Mouse (Mus musculus) megakaryocyte-erythroid progenitor cell, adult 5 weeks (primary cell): ENCODE data around the gene Shpk. TPM values are rescaled to one million over a fixed set of nuclear protein-coding genes. Genes with fewer than 3 reads are reported as not detected.

ENCODE experiments used
- polyA plus RNA-seq: library from polyadenylated mRNA; stranded (reverse); fragments of >175 nt; gene quantifications from 2 replicates; pipeline ENCODE4 v1.2.3, GENCODE M21; 2012

Gene Shpk
- 1.2 and 1.3 TPM in 2 replicates for polyA plus RNA-seq

DNA sequence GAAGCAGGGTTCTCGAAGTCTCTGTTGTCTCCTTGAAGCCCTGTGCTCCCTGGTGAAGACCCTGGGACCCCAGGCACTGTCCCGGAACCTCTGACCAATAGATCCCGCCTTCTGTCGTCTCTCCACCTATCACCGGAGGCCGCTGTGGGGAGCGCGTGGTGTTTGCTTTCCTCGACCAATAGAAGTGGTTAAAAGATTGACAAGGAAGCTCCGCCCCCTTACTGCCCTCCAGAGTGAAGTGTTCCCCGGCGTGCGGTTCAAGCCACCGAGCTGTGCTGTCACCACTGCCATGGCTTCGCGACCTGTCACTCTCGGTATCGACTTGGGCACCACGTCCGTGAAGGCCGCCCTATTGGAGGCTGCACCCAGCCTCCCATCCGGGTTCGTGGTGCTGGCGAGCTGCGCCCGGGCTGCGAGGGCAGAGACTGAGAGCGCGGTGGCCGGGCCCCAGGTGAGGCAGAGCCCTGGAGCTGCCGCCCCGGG is at the start of gene Shpk:
TSS of gene Shpk (plus strand) at position 231 of the 483 bp plus-strand sequence.

DNA sequence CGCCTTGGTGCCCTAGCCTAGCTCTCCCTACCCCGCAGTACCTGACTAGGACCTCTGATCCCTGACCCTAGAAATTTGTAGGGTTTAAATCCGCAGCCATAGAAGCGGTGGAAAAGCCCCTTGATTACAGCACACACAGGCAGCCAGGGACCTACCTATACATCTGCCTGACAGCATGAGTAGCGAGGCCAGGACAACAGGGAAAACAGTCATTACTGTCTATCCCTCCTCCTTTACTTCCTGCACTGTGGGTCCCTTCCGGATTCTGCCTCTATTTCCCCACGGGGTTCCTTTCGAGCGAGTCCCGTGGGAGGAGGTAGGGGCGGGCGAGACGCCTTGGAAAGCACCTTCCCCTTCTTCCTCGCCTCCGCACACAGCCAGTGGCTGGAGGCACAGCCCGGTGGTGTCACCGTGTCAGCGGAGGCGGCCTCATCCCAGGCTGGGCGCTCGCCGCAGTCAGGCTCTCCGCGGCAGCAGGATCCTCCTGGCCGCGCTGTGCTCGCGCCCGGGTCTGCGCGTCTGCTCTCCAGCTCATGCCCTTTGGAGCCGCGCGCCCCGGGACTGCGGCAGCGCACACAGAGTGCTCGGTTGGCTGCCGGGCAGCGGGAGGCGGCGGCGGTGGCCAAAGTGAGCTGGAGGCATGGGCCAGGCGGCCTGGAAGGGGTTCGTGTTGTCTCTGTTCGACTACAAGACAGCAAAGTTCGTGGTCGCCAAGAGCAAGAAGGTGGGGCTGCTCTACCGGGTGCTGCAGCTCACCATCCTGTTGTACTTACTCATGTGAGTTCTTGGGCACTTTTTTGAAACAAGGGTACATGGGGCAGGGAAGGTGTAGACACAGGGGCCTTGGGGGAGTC is 39.1 kb upstream of the Shpk start, which contains the start of gene P2rx5:
TSS of gene P2rx5 (plus strand) at position 465 of the 854 bp plus-strand sequence.

DNA sequence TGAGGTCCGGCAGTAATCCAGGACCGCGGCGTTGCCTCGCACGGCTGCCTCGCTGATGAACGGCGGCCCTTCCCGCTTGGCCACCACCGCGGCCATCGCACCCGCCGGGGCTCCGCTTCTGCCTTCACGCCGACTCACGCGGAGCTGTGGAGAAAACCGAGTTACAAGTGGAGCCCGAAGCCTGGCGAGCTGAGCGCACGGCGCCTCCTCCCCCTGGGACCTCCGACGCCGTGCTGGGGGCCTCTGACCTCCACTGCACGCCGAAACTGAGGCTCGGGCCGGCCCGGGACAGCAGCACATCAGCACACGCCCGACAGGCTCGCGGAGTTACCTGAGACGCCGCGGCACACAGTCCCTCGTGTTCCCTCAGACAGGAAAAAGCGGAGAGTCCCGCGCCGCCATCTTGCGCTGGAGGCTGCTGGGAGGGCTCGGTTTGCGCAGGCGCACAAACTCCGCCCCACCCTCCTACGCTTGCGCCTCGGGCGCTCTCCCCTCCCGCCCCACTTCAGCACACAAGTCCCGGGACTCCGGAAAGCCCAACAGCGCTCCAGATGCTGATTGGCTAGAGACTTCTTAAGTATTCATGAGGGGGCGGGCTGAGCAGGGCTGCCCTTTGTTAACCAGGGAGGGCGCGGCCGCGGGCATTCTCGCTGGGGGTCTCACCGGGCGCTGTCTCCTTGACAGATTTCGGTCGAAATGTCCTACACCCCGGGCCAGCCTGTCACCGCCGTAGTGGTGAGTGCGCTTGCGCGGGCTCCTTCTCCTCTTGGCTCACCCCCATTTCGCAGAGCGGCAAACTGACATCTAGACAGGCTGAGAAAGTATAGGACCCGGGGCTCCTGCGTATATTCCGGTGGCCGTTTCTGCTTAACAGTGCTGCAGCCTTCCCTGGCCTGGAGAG is 22.4 kb upstream of the Shpk start, which contains the start of the genes Emc6 and Tax1bp3:
TSS of gene Emc6 (minus strand) at position 430 of the 901 bp plus-strand sequence.
TSS of gene Tax1bp3 (plus strand) at position 476 of the 901 bp plus-strand sequence.

GRCm38 (mm10) chr11:73198603-73199229 is 544 bp upstream of the Shpk start, which contains the start of gene Ctns:
Gene Ctns, minus strand, starts transcription at chr11:73199042.

GRCm38 (mm10) chr11:73233992-73234391 is 34.7 kb downstream of the Shpk start, which contains the start of gene Trpv1:
Gene Trpv1, plus strand, starts transcription at chr11:73234292.

GRCm38 (mm10) chr11:73267267-73267666 is 68.0 kb downstream of the Shpk start, which contains the start of gene Trpv3:
Gene Trpv3, plus strand, starts transcription at chr11:73267388.

Other genes starting within 250 kb of the Shpk start
- 124 and 141 TPM in 2 replicates for gene Atp2a3, start 238.3 kb upstream of the Shpk start, polyA plus RNA-seq
- gene P2rx1, start 200.4 kb upstream of the Shpk start, polyA plus RNA-seq = 15.7 and 18.7 TPM in 2 replicates
- 1.5 and 2.8 TPM in 2 replicates for gene Camkk1, start 180.5 kb upstream of the Shpk start, polyA plus RNA-seq
- gene Ncbp3, start 151.7 kb upstream of the Shpk start, polyA plus RNA-seq = 7.0 and 8.2 TPM in 2 replicates
- 0.05 and 0.09 TPM in 2 replicates for gene Itgae, start 108.9 kb upstream of the Shpk start, polyA plus RNA-seq
- gene Haspin, start 61.2 kb upstream of the Shpk start, polyA plus RNA-seq = 6.9 and 12.1 TPM in 2 replicates
- not detected in 2 replicates for gene P2rx5, start 39.0 kb upstream of the Shpk start, polyA plus RNA-seq
- gene Emc6, start 22.4 kb upstream of the Shpk start, polyA plus RNA-seq = 156 and 168 TPM in 2 replicates
- 6.4 and 8.2 TPM in 2 replicates for gene Tax1bp3, start 22.4 kb upstream of the Shpk start, polyA plus RNA-seq
- gene Ctns, start 418 bp upstream of the Shpk start, polyA plus RNA-seq = 5.6 and 6.5 TPM in 2 replicates
- not detected in 2 replicates for gene Trpv1, start 34.8 kb downstream of the Shpk start, polyA plus RNA-seq
- not detected in 2 replicates for gene Trpv3, start 67.9 kb downstream of the Shpk start, polyA plus RNA-seq
- 0.01 TPM in 1 of 2 replicates, not detected in the other for gene Aspa, start 130.1 kb downstream of the Shpk start, polyA plus RNA-seq
- not detected in 2 replicates for gene Gm49340, start 130.3 kb downstream of the Shpk start, polyA plus RNA-seq
- gene Spata22, start 130.3 kb downstream of the Shpk start, polyA plus RNA-seq = not detected in 2 replicates
- not detected in 2 replicates for gene Olfr20, start 151.3 kb downstream of the Shpk start, polyA plus RNA-seq
- gene Olfr376, start 171.8 kb downstream of the Shpk start, polyA plus RNA-seq = not detected in 2 replicates
- 0.01 TPM in 1 of 2 replicates, not detected in the other for gene Olfr1, start 200.2 kb downstream of the Shpk start, polyA plus RNA-seq
- gene Olfr378, start 229.0 kb downstream of the Shpk start, polyA plus RNA-seq = not detected in 2 replicates